Mouse (Mus musculus) hindbrain, embryonic 13.5 days (tissue): ENCODE measurements around the gene Gusb. TPM values are rescaled to one million over a fixed set of nuclear protein-coding genes. Genes with fewer than 3 reads are reported as not detected.

ENCODE experiments used
- ATAC-seq: fragments of 200-750 bp; cut with Nextera tagmentation; 2 replicates; pipeline ENCODE4 v1.8.0; 2017; ENCODE audit warnings: moderate TSS enrichment; ENCODE audit not compliant: low FRiP score
- H3K27ac ChIP-seq: fragments of 300-500 bp; sonication (generic); 2 replicates; pipeline ENCODE4 v1.5.1; 2015; ENCODE audit warnings: inconsistent platforms, mild to moderate bottlenecking, moderate library complexity
- H3K27me3 ChIP-seq: fragments of 300-500 bp; sonication (generic); 2 replicates; pipeline ENCODE4 v1.6.1; 2015; ENCODE audit warnings: mild to moderate bottlenecking, inconsistent platforms
- H3K36me3 ChIP-seq: fragments of 300-500 bp; sonication (generic); 2 replicates; pipeline ENCODE4 v1.6.1; 2015; ENCODE audit warnings: mild to moderate bottlenecking, inconsistent platforms
- H3K4me1 ChIP-seq: fragments of 300-500 bp; sonication (generic); replicated peaks from 2 replicates; pipeline ENCODE4 v1.6.1; 2015; ENCODE audit warnings: inconsistent platforms
- H3K4me2 ChIP-seq: fragments of 300-500 bp; sonication (generic); 2 replicates; pipeline ENCODE4 v1.6.1; 2015; ENCODE audit warnings: inconsistent platforms, mild to moderate bottlenecking, moderate library complexity
- H3K4me3 ChIP-seq: fragments of 300-500 bp; sonication (generic); 2 replicates; pipeline ENCODE4 v1.5.1; 2015; ENCODE audit warnings: mild to moderate bottlenecking, inconsistent platforms
- H3K9ac ChIP-seq: fragments of 300-500 bp; sonication (generic); 2 replicates; pipeline ENCODE4 v1.6.1; 2015; ENCODE audit warnings: mild to moderate bottlenecking, inconsistent platforms
- H3K9me3 ChIP-seq: fragments of 300-500 bp; sonication (generic); 2 replicates; pipeline ENCODE4 v1.6.1; 2016; ENCODE audit warnings: inconsistent platforms
- WGBS: fragments of 180-500 bp; shearing (Covaris S2); methylation state at CpG from one replicate; pipeline ENCODE4 v1.1.7; 2015; 5-methylcytosine and 5-hydroxymethylcytosine counted together
- polyA plus RNA-seq: library from polyadenylated mRNA; unstranded; fragments of >200 nt; fragmentation: Nextera tagmentation; extraction: Ambion mirVana; gene quantifications from 2 replicates; pipeline ENCODE4 v1.2.1, GENCODE M21; 2015

The Gusb gene
- polyA plus RNA-seq, result 28.9 and 31.9 TPM in 2 replicates

GRCm38 (mm10) chr5:130002301-130003146 lies at the start of gene Gusb:
Gene Gusb (minus strand): TSS chr5:130003049.
- H3K4me3 ChIP-seq, result peak within 1 kb of the TSS; percentile 53
- WGBS, result 2% methylated on average over 39 of the region's 39 CpGs
- H3K27me3 ChIP-seq, result no peaks in the 10 kb centered on the region
- peaks cover 18% of the 10 kb centered on the region for H3K4me1 ChIP-seq
- H3K27ac ChIP-seq, result peak within 1 kb of the TSS; percentile 25; the same call in 1 of the 2 replicates
- H3K9me3 ChIP-seq, result peaks cover 7% of the 10 kb centered on the region; the same call in 1 of the 2 replicates
- H3K9ac ChIP-seq, result peak within 1 kb of the TSS; percentile 79
- H3K36me3 ChIP-seq, result no peaks in the 10 kb centered on the region
- peak within 1 kb of the TSS; percentile 72 for H3K4me2 ChIP-seq
- peak; percentile 84 for ATAC-seq

- no peak overlapping the region; the same call in 1 of the 2 replicates for H3K27ac ChIP-seq
- WGBS, result 80% methylated on average over 5 of the region's 5 CpGs
- no peaks in the 10 kb centered on the region for H3K27me3 ChIP-seq
- H3K4me2 ChIP-seq, result no peak overlapping the region
- no peaks in the 10 kb centered on the region for H3K4me1 ChIP-seq
- no peak overlapping the region for H3K9ac ChIP-seq
- H3K36me3 ChIP-seq, result peaks cover 62% of the 10 kb centered on the region
- no peak for ATAC-seq
- no peaks in the 10 kb centered on the region for H3K9me3 ChIP-seq
- no peak overlapping the region for H3K4me3 ChIP-seq
Observed at GRCm38 (mm10) chr5:130052510-130052909, 49.7 kb upstream of the Gusb start.

GRCm38 (mm10) chr5:130051073-130051860 lies 48.4 kb upstream of the Gusb start:
- no peak for ATAC-seq
- H3K27me3 ChIP-seq, result no peaks in the 10 kb centered on the region
- WGBS, result 88% methylated on average over 15 of the region's 15 CpGs
- peaks cover 74% of the 10 kb centered on the region for H3K36me3 ChIP-seq
- H3K27ac ChIP-seq, result no peak overlapping the region
- H3K9ac ChIP-seq, result no peak overlapping the region
- H3K4me3 ChIP-seq, result no peak overlapping the region
- H3K9me3 ChIP-seq, result no peaks in the 10 kb centered on the region
- no peak overlapping the region for H3K4me2 ChIP-seq
- H3K4me1 ChIP-seq, result no peaks in the 10 kb centered on the region

- Histone ChIP-seq H3K9me3 (no peaks in the 10 kb centered on the region), H3K4me3 (no peak overlapping the region), H3K36me3 (peaks cover 79% of the 10 kb centered on the region), H3K4me1 (no peaks in the 10 kb centered on the region), H3K27me3 (no peaks in the 10 kb centered on the region), H3K4me2 (no peak overlapping the region), H3K27ac (no peak overlapping the region), H3K9ac (no peak overlapping the region)
- ATAC-seq, result no peak
- 56% methylated on average over 6 of the region's 6 CpGs for WGBS
Observed at GRCm38 (mm10) chr5:130050416-130050815, 47.6 kb upstream of the Gusb start.

GRCm38 (mm10) chr5:130048786-130049520 lies 46.1 kb upstream of the Gusb start:
- Histone ChIP-seq H3K4me2 (no peak overlapping the region), H3K4me1 (no peaks in the 10 kb centered on the region), H3K36me3 (peaks cover 81% of the 10 kb centered on the region), H3K27ac (no peak overlapping the region), H3K9ac (no peak overlapping the region), H3K9me3 (no peaks in the 10 kb centered on the region), H3K4me3 (no peak overlapping the region), H3K27me3 (no peaks in the 10 kb centered on the region)
- WGBS, result 79% methylated on average over 15 of the region's 15 CpGs
- no peak for ATAC-seq

- 83% methylated on average over 6 of the region's 6 CpGs for WGBS
- Histone ChIP-seq H3K4me3 (no peak overlapping the region), H3K27ac (no peak overlapping the region), H3K9ac (no peak overlapping the region), H3K4me2 (no peak overlapping the region), H3K9me3 (no peaks in the 10 kb centered on the region), H3K27me3 (no peaks in the 10 kb centered on the region), H3K36me3 (peaks cover 85% of the 10 kb centered on the region), H3K4me1 (no peaks in the 10 kb centered on the region)
- ATAC-seq, result no peak
Observed at GRCm38 (mm10) chr5:130047013-130047412, 44.2 kb upstream of the Gusb start.

GRCm38 (mm10) chr5:130046589-130046988 lies 43.7 kb upstream of the Gusb start:
- Histone ChIP-seq H3K27me3 (no peaks in the 10 kb centered on the region), H3K27ac (no peak overlapping the region), H3K4me1 (no peaks in the 10 kb centered on the region), H3K9ac (no peak overlapping the region), H3K9me3 (no peaks in the 10 kb centered on the region), H3K36me3 (peaks cover 86% of the 10 kb centered on the region), H3K4me2 (no peak overlapping the region), H3K4me3 (no peak overlapping the region)
- WGBS, result 91% methylated on average over 10 of the region's 10 CpGs
- ATAC-seq, result no peak

GRCm38 (mm10) chr5:130046100-130046499 lies 43.3 kb upstream of the Gusb start:
- Histone ChIP-seq H3K36me3 (peaks cover 85% of the 10 kb centered on the region), H3K9me3 (no peaks in the 10 kb centered on the region), H3K4me1 (no peaks in the 10 kb centered on the region), H3K4me2 (no peak overlapping the region), H3K4me3 (no peak overlapping the region), H3K27me3 (no peaks in the 10 kb centered on the region), H3K9ac (no peak overlapping the region), H3K27ac (no peak overlapping the region)
- WGBS, result 92% methylated on average over 7 of the region's 7 CpGs
- no peak for ATAC-seq

- H3K4me3 ChIP-seq, result no peak overlapping the region
- 78% methylated on average over 7 of the region's 7 CpGs for WGBS
- peaks cover 89% of the 10 kb centered on the region for H3K36me3 ChIP-seq
- H3K9ac ChIP-seq, result no peak overlapping the region
- no peak for ATAC-seq
- no peaks in the 10 kb centered on the region for H3K27me3 ChIP-seq
- 0 out of 2 replicates have a peak overlapping the region, but pooled peaks have one; percentile 35 for H3K27ac ChIP-seq
- H3K4me1 ChIP-seq, result no peaks in the 10 kb centered on the region
- H3K9me3 ChIP-seq, result no peaks in the 10 kb centered on the region
- no peak overlapping the region for H3K4me2 ChIP-seq
Observed at GRCm38 (mm10) chr5:130044201-130044695, 41.4 kb upstream of the Gusb start.

GRCm38 (mm10) chr5:130043741-130044140 lies 40.9 kb upstream of the Gusb start:
- peaks cover 85% of the 10 kb centered on the region for H3K36me3 ChIP-seq

GRCm38 (mm10) chr5:130041262-130041661 lies 38.4 kb upstream of the Gusb start:
- WGBS, result 91% methylated on average over 4 of the region's 4 CpGs
- no peaks in the 10 kb centered on the region for H3K27me3 ChIP-seq
- peaks cover 79% of the 10 kb centered on the region for H3K36me3 ChIP-seq
- no peaks in the 10 kb centered on the region for H3K4me1 ChIP-seq
- no peak overlapping the region for H3K4me3 ChIP-seq
- no peak overlapping the region for H3K9ac ChIP-seq
- no peaks in the 10 kb centered on the region for H3K9me3 ChIP-seq
- H3K4me2 ChIP-seq, result no peak overlapping the region
- no peak for ATAC-seq
- no peak overlapping the region for H3K27ac ChIP-seq

More at GRCm38 (mm10) chr5:130043741-130044140, 40.9 kb upstream of the Gusb start:
- no peak overlapping the region for H3K4me3 ChIP-seq
- H3K4me2 ChIP-seq, result no peak overlapping the region
- H3K4me1 ChIP-seq, result no peaks in the 10 kb centered on the region
- H3K27me3 ChIP-seq, result no peaks in the 10 kb centered on the region
- no peaks in the 10 kb centered on the region for H3K9me3 ChIP-seq
- H3K9ac ChIP-seq, result no peak overlapping the region
- H3K27ac ChIP-seq, result no peak overlapping the region
- WGBS, result 94% methylated on average over 3 of the region's 3 CpGs
- no peak for ATAC-seq

GRCm38 (mm10) chr5:130040797-130041196 lies 37.9 kb upstream of the Gusb start:
- H3K27me3 ChIP-seq, result no peaks in the 10 kb centered on the region
- no peak overlapping the region for H3K4me3 ChIP-seq
- H3K4me1 ChIP-seq, result no peaks in the 10 kb centered on the region
- H3K9me3 ChIP-seq, result no peaks in the 10 kb centered on the region
- H3K27ac ChIP-seq, result no peak overlapping the region
- 94% methylated on average over 4 of the region's 4 CpGs for WGBS
- peaks cover 77% of the 10 kb centered on the region for H3K36me3 ChIP-seq
- no peak for ATAC-seq
- H3K9ac ChIP-seq, result no peak overlapping the region
- H3K4me2 ChIP-seq, result no peak overlapping the region
